Mouse (Mus musculus) liver, adult 2 months (tissue): ENCODE measurements around the gene Dip2c. TPM values are rescaled to one million over a fixed set of nuclear protein-coding genes. Genes with fewer than 3 reads are reported as not detected.
A peak's percentile ranks its signal among the peaks of the same experiment; 100 is the strongest.

Experiments
- DNase-seq: peaks from one replicate; pipeline ENCODE4 v3.0.0-alpha.2; 2011; ENCODE audit warnings: low read depth, low spot score; ENCODE audit errors: extremely low read depth
- H3K27ac ChIP-seq: fragments of 200-500 bp; replicated peaks from 2 replicates; pipeline ENCODE4 v1.5.1; 2012; ENCODE audit warnings: low read depth, mild to moderate bottlenecking, control low read depth, inconsistent platforms, low read length; ENCODE audit not compliant: insufficient read depth
- H3K27me3 ChIP-seq: fragments of 200-500 bp; 2 replicates; pipeline ENCODE4 v1.6.1; 2012; ENCODE audit warnings: mild to moderate bottlenecking, moderate library complexity, low read length, inconsistent platforms; ENCODE audit not compliant: control insufficient read depth, insufficient read depth
- H3K36me3 ChIP-seq: fragments of 200-500 bp; 2 replicates; pipeline ENCODE4 v1.6.1; 2012; ENCODE audit warnings: low read length, inconsistent platforms; ENCODE audit not compliant: control insufficient read depth, insufficient read depth
- H3K4me1 ChIP-seq: fragments of 200-500 bp; 2 replicates; pipeline ENCODE4 v1.6.1; 2011; ENCODE audit warnings: low read length; ENCODE audit not compliant: control insufficient read depth, insufficient read depth
- H3K4me3 ChIP-seq: fragments of 200-500 bp; 2 replicates; pipeline ENCODE4 v1.5.1; 2011; ENCODE audit warnings: low read depth, mild to moderate bottlenecking, control low read depth, low read length, moderate library complexity; ENCODE audit not compliant: insufficient read depth
- H3K79me2 ChIP-seq: fragments of 200-500 bp; 2 replicates; pipeline ENCODE4 v1.6.1; 2012; ENCODE audit warnings: inconsistent platforms, mild to moderate bottlenecking, low read length, moderate library complexity; ENCODE audit not compliant: control insufficient read depth, insufficient read depth
- H3K9ac ChIP-seq: fragments of 200-500 bp; 2 replicates; pipeline ENCODE4 v1.6.1; 2012; ENCODE audit warnings: low read depth, mild to moderate bottlenecking, control low read depth, inconsistent platforms, low read length
- CTCF ChIP-seq: fragments of 200-500 bp; IDR thresholded peaks from 2 replicates; pipeline ENCODE4 v1.5.1; 2011; ENCODE audit warnings: low read depth, low read length, control low read depth
- POLR2A ChIP-seq: fragments of 200-500 bp; IDR thresholded peaks from 2 replicates; pipeline ENCODE4 v1.6.1; 2011; ENCODE audit warnings: low read length, control low read depth; ENCODE audit not compliant: insufficient read depth; ENCODE audit errors: extremely low read depth
- WGBS: fragments of 180-500 bp; shearing (Covaris S2); methylation state at CpG from one replicate; pipeline ENCODE4 v1.1.7; 2018; 5-methylcytosine and 5-hydroxymethylcytosine counted together
- polyA plus RNA-seq: library from polyadenylated mRNA; depleted of rRNA; stranded (reverse); fragments of >200 nt; gene quantifications from 2 replicates; pipeline ENCODE4 v1.2.3, GENCODE M21; 2012; rRNA removed
- total RNA-seq: library from RNA; depleted of rRNA; stranded (reverse); fragments of >200 nt; gene quantifications from 2 replicates; pipeline ENCODE4 v1.2.3, GENCODE M21; 2014; rRNA removed

The Dip2c gene
- total and polyA plus RNA-seq, 2 experiments, result 4.7 to 10.7 TPM

GRCm38 (mm10) chr13:9708433-9709240 is 432.3 kb downstream of the Dip2c start:
- WGBS, result 97% methylated on average over 7 of the region's 7 CpGs
- H3K4me1 ChIP-seq, result no peaks in the 10 kb centered on the region
- peaks cover 3% of the 10 kb centered on the region; the same call in 1 of the 2 replicates for H3K36me3 ChIP-seq
- H3K79me2 ChIP-seq, result no peaks in the 10 kb centered on the region; the same call in 1 of the 2 replicates
- TF ChIP-seq CTCF (no peak), POLR2A (no peak)
- no peaks in the 10 kb centered on the region for H3K27me3 ChIP-seq
- H3K27ac ChIP-seq, result no peak overlapping the region
- no peak for DNase-seq
- no peak overlapping the region for H3K9ac ChIP-seq
- no peak overlapping the region for H3K4me3 ChIP-seq

GRCm38 (mm10) chr13:9712409-9712808 is 436.1 kb downstream of the Dip2c start:
- 100% methylated on average over 1 of the region's 1 CpGs for WGBS
- Histone ChIP-seq H3K4me3 (no peak overlapping the region), H3K27ac (no peak overlapping the region), H3K4me1 (peaks cover 9% of the 10 kb centered on the region; the same call in 1 of the 2 replicates), H3K27me3 (no peaks in the 10 kb centered on the region), H3K36me3 (peaks cover 2% of the 10 kb centered on the region; the same call in 1 of the 2 replicates), H3K79me2 (no peaks in the 10 kb centered on the region; the same call in 1 of the 2 replicates), H3K9ac (no peak overlapping the region)
- DNase-seq, result no peak
- TF ChIP-seq CTCF (no peak), POLR2A (no peak)

GRCm38 (mm10) chr13:9712971-9713370 is 436.6 kb downstream of the Dip2c start:
- Histone ChIP-seq H3K36me3 (no peaks in the 10 kb centered on the region; the same call in 1 of the 2 replicates), H3K9ac (no peak overlapping the region), H3K79me2 (no peaks in the 10 kb centered on the region; the same call in 1 of the 2 replicates), H3K27ac (no peak overlapping the region), H3K4me1 (peaks cover 9% of the 10 kb centered on the region; the same call in 1 of the 2 replicates), H3K27me3 (no peaks in the 10 kb centered on the region), H3K4me3 (no peak overlapping the region)
- no peak for TF ChIP-seq POLR2A
- no peak for TF ChIP-seq CTCF
- 83% methylated on average over 3 of the region's 3 CpGs for WGBS
- no peak for DNase-seq

- DNase-seq, result no peak
- TF ChIP-seq CTCF (no peak), POLR2A (no peak)
These were observed 437.3 kb downstream of the Dip2c start for GRCm38 (mm10) chr13:9713462-9714134.

GRCm38 (mm10) chr13:9715224-9715623 is 438.9 kb downstream of the Dip2c start:
- Histone ChIP-seq H3K36me3 (peaks cover 4% of the 10 kb centered on the region; the same call in 1 of the 2 replicates), H3K9ac (no peak overlapping the region), H3K4me3 (no peak overlapping the region), H3K27ac (peak overlapping the region; percentile 48; the same call in 1 of the 2 replicates), H3K4me1 (peaks cover 9% of the 10 kb centered on the region; the same call in 1 of the 2 replicates), H3K27me3 (no peaks in the 10 kb centered on the region), H3K79me2 (no peaks in the 10 kb centered on the region; the same call in 1 of the 2 replicates)
- DNase-seq, result no peak
- TF ChIP-seq CTCF (no peak), POLR2A (no peak)
- 85% methylated on average over 1 of the region's 1 CpGs for WGBS

More at GRCm38 (mm10) chr13:9713462-9714134, 437.3 kb downstream of the Dip2c start:
- 80% methylated on average over 6 of the region's 6 CpGs for WGBS
- H3K27ac ChIP-seq, result no peak overlapping the region
- no peak overlapping the region for H3K4me3 ChIP-seq
- no peaks in the 10 kb centered on the region for H3K27me3 ChIP-seq
- peaks cover 9% of the 10 kb centered on the region; the same call in 1 of the 2 replicates for H3K4me1 ChIP-seq
- H3K9ac ChIP-seq, result no peak overlapping the region
- no peaks in the 10 kb centered on the region; the same call in 1 of the 2 replicates for H3K36me3 ChIP-seq
- no peaks in the 10 kb centered on the region; the same call in 1 of the 2 replicates for H3K79me2 ChIP-seq

Other genes with a start within 250 kb of the Dip2c start
- gene Larp4b, start 182.6 kb upstream of the Dip2c start, total RNA-seq, result 34.2 TPM in 2 replicates
- gene Larp4b, start 182.6 kb upstream of the Dip2c start, polyA plus RNA-seq, result 18.1 and 20.4 TPM in 2 replicates